Mouse (Mus musculus): Measurements from ENCODE around the gene Npw. TPM values are rescaled to one million over a fixed set of nuclear protein-coding genes. Genes with fewer than 3 reads are reported as not detected.

Gene Npw
- polyA plus RNA-seq, 1 experiment, result not detected

DNA sequence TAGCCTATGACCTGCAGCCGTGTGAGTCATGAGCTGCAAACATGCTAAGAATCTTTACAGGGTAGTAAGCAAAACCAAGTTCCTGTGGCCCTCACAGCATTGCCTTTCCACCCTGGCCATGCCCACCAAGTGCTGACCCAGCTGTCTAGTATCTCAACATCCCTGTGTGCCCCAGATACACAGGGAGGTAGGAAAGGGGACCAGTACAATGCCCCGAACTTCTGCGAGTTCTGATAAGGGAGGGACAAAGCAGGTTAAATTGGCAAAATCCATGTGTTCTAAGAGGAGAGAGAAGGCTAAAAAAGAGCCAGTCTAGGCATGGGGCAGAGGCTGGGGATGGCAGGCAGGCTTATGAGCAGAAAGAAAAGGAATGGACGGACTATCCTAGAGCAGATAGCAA is 49.9 kb downstream of the Npw start:
- Histone ChIP-seq H3K27ac (replicated peaks; ENCODE audit: low read depth, low read length) (no peak overlapping the region), H3K4me1 (ENCODE audit: control insufficient read depth, insufficient read depth, insufficient read length, low read length) (no peaks in the 10 kb centered on the region), H3K4me3 (ENCODE audit: insufficient read depth, low read depth, low read length) (no peak overlapping the region)

Other genes with a start within 250 kb of the Npw start
- gene Rnps1, start 243.9 kb downstream of the Npw start, polyA plus RNA-seq (2012; ENCODE audit: insufficient read depth, insufficient read length, missing spikeins), result 44.3 and 47.2 TPM in 2 replicates
- 1,121 and 1,239 TPM in 2 replicates for gene Eci1, start 231.8 kb downstream of the Npw start, polyA plus RNA-seq (2012; ENCODE audit: insufficient read depth, insufficient read length, missing spikeins)
- not detected in 2 replicates for gene Dnase1l2, start 215.4 kb downstream of the Npw start, polyA plus RNA-seq (2012; ENCODE audit: insufficient read depth, insufficient read length, missing spikeins)
- 6.9 and 7.0 TPM in 2 replicates for gene E4f1, start 188.1 kb downstream of the Npw start, polyA plus RNA-seq (2012; ENCODE audit: insufficient read depth, insufficient read length, missing spikeins)
- gene Pgp, start 188.1 kb downstream of the Npw start, polyA plus RNA-seq (2012; ENCODE audit: insufficient read depth, insufficient read length, missing spikeins), result 40.0 and 47.3 TPM in 2 replicates
- gene Bricd5, start 184.6 kb downstream of the Npw start, polyA plus RNA-seq (2012; ENCODE audit: insufficient read depth, insufficient read length, missing spikeins), result not detected in 2 replicates
- 6.6 and 9.8 TPM in 2 replicates for gene Mlst8, start 179.4 kb downstream of the Npw start, polyA plus RNA-seq (2012; ENCODE audit: insufficient read depth, insufficient read length, missing spikeins)
- gene Caskin1, start 169.9 kb downstream of the Npw start, polyA plus RNA-seq (2012; ENCODE audit: insufficient read depth, insufficient read length, missing spikeins), result not detected in 2 replicates
- gene Traf7, start 130.5 kb downstream of the Npw start, polyA plus RNA-seq (2012; ENCODE audit: insufficient read depth, insufficient read length, missing spikeins), result 32.1 and 42.0 TPM in 2 replicates
- gene Rab26, start 124.2 kb downstream of the Npw start, polyA plus RNA-seq (2012; ENCODE audit: insufficient read depth, insufficient read length, missing spikeins), result not detected in 2 replicates
- 8.2 and 10.1 TPM in 2 replicates for gene Pkd1, start 108.6 kb downstream of the Npw start, polyA plus RNA-seq (2012; ENCODE audit: insufficient read depth, insufficient read length, missing spikeins)
- 67.6 and 69.2 TPM in 2 replicates for gene Tsc2, start 25.8 kb downstream of the Npw start, polyA plus RNA-seq (2012; ENCODE audit: insufficient read depth, insufficient read length, missing spikeins)
- gene Nthl1, start 25.8 kb downstream of the Npw start, polyA plus RNA-seq (2012; ENCODE audit: insufficient read depth, insufficient read length, missing spikeins), result 3.4 and 7.7 TPM in 2 replicates
- 20.1 and 32.2 TPM in 2 replicates for gene Slc9a3r2, start 8.1 kb downstream of the Npw start, polyA plus RNA-seq (2012; ENCODE audit: insufficient read depth, insufficient read length, missing spikeins)
- gene Zfp598, start 11.2 kb upstream of the Npw start, polyA plus RNA-seq (2012; ENCODE audit: insufficient read depth, insufficient read length, missing spikeins), result 9.2 and 10.0 TPM in 2 replicates
- gene Syngr3, start 31.5 kb upstream of the Npw start, polyA plus RNA-seq (2012; ENCODE audit: insufficient read depth, insufficient read length, missing spikeins), result not detected in 2 replicates
- gene Gfer, start 37.7 kb upstream of the Npw start, polyA plus RNA-seq (2012; ENCODE audit: insufficient read depth, insufficient read length, missing spikeins), result 32.8 and 36.9 TPM in 2 replicates
- 1.1 TPM in 1 of 2 replicates, not detected in the other for gene Noxo1, start 37.8 kb upstream of the Npw start, polyA plus RNA-seq (2012; ENCODE audit: insufficient read depth, insufficient read length, missing spikeins)
- 19.9 TPM in 2 replicates for gene Tbl3, start 49.2 kb upstream of the Npw start, polyA plus RNA-seq (2012; ENCODE audit: insufficient read depth, insufficient read length, missing spikeins)
- not detected in 2 replicates for gene Rnf151, start 59.6 kb upstream of the Npw start, polyA plus RNA-seq (2012; ENCODE audit: insufficient read depth, insufficient read length, missing spikeins)
- gene Rps2, start 59.7 kb upstream of the Npw start, polyA plus RNA-seq (2012; ENCODE audit: insufficient read depth, insufficient read length, missing spikeins), result 608 and 619 TPM in 2 replicates
- gene Ndufb10, start 66.0 kb upstream of the Npw start, polyA plus RNA-seq (2012; ENCODE audit: insufficient read depth, insufficient read length, missing spikeins), result 1,098 and 1,103 TPM in 2 replicates
- gene Rpl3l, start 69.4 kb upstream of the Npw start, polyA plus RNA-seq (2012; ENCODE audit: insufficient read depth, insufficient read length, missing spikeins), result 4.8 and 10.7 TPM in 2 replicates
- gene Msrb1, start 78.2 kb upstream of the Npw start, polyA plus RNA-seq (2012; ENCODE audit: insufficient read depth, insufficient read length, missing spikeins), result 109 and 114 TPM in 2 replicates
- not detected in 2 replicates for gene Hs3st6, start 94.5 kb upstream of the Npw start, polyA plus RNA-seq (2012; ENCODE audit: insufficient read depth, insufficient read length, missing spikeins)
- gene Meiob, start 145.8 kb upstream of the Npw start, polyA plus RNA-seq (2012; ENCODE audit: insufficient read depth, insufficient read length, missing spikeins), result 1.4 and 1.9 TPM in 2 replicates
- gene Hagh, start 181.7 kb upstream of the Npw start, polyA plus RNA-seq (2012; ENCODE audit: insufficient read depth, insufficient read length, missing spikeins), result 174 and 180 TPM in 2 replicates
- gene Fahd1, start 191.9 kb upstream of the Npw start, polyA plus RNA-seq (2012; ENCODE audit: insufficient read depth, insufficient read length, missing spikeins), result 73.7 and 89.2 TPM in 2 replicates
- gene Igfals, start 207.5 kb upstream of the Npw start, polyA plus RNA-seq (2012; ENCODE audit: insufficient read depth, insufficient read length, missing spikeins), result 2.0 and 2.4 TPM in 2 replicates
- gene Nubp2, start 227.9 kb upstream of the Npw start, polyA plus RNA-seq (2012; ENCODE audit: insufficient read depth, insufficient read length, missing spikeins), result 28.7 and 40.4 TPM in 2 replicates
- gene Spsb3, start 228.2 kb upstream of the Npw start, polyA plus RNA-seq (2012; ENCODE audit: insufficient read depth, insufficient read length, missing spikeins), result 25.6 and 29.9 TPM in 2 replicates
- gene Eme2, start 236.6 kb upstream of the Npw start, polyA plus RNA-seq (2012; ENCODE audit: insufficient read depth, insufficient read length, missing spikeins), result 5.9 and 6.6 TPM in 2 replicates
- gene Mrps34, start 236.7 kb upstream of the Npw start, polyA plus RNA-seq (2012; ENCODE audit: insufficient read depth, insufficient read length, missing spikeins), result 91.7 and 105 TPM in 2 replicates
- gene Nme3, start 238.0 kb upstream of the Npw start, polyA plus RNA-seq (2012; ENCODE audit: insufficient read depth, insufficient read length, missing spikeins), result 26.0 and 28.7 TPM in 2 replicates

Measured in brown adipose tissue, adult 24 weeks (tissue).